Mouse (Mus musculus) G1E (cell line): ENCODE data around the gene Cog6.

ENCODE experiments used
- CTCF ChIP-seq: IDR thresholded peaks from 2 replicates; pipeline ENCODE4 v1.5.1; 2012; ENCODE audit warnings: low read depth, low read length, inconsistent platforms, mixed read lengths
- GATA1 ChIP-seq: IDR thresholded peaks from 2 replicates; pipeline ENCODE4 v1.6.1; 2012; ENCODE audit warnings: borderline replicate concordance, low read length, inconsistent platforms, mixed read lengths

DNA sequence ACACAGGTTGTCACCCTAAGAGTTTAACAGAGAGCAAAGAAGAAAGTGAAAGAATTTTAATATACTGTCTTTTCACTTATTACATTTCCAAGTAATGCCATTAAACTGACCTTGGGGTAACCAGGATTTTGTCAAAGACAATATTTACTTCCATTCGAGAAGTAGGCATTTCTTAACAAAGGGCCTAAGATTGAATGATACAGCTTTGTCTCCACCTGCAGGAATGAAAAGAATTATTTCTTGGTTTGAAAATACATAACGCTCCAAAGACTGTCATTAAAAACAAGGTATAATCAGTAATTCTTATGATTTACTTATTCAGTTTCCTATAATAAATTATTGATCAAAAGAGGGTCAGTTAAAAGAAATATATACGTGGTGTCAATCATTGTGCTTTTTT is 55.4 kb downstream of the Cog6 start:
- TF ChIP-seq CTCF (no peak), GATA1 (no peak)
